Mouse (Mus musculus) olfactory bulb, adult 2 months (tissue): ENCODE results near the gene Ccdc148.

ENCODE experiments used
- CTCF ChIP-seq: fragments of 200-500 bp; IDR thresholded peaks from 2 replicates; pipeline ENCODE4 v1.5.1; 2012; ENCODE audit warnings: low read depth, mild to moderate bottlenecking, low read length, moderate library complexity; ENCODE audit not compliant: insufficient read depth
- POLR2A ChIP-seq: fragments of 200-500 bp; IDR thresholded peaks from 2 replicates; pipeline ENCODE4 v1.6.1; 2012; ENCODE audit warnings: mild to moderate bottlenecking, low read depth, low read length, moderate library complexity; ENCODE audit not compliant: insufficient read depth

DNA sequence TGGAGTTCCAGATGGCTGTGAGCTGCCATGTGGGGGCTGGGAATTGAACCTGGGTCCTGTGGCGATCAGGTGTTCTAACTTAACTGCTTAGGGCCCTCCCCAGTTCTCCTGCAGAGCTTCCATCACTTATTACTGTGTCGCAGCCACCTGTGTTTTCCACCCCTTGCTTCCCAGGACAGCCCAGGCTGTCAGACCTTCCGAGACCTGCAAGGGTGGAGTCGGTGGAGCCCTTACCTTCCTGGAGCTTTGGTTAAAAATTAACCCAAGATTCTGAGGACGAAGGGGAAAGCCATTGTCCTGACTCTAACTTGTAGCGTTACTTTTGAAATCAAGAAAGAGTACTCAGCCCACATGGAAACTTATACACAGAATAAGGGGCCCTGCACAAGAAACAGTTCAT is 15.4 kb upstream of the Ccdc148 start:
- TF ChIP-seq CTCF (no peak), POLR2A (no peak)
